Mouse (Mus musculus): ENCODE measurements around the gene Olfr1197.

Gene Olfr1197

GRCm38 (mm10) chr2:88732266-88732665 is at the start of gene Olfr1197:
Gene Olfr1197 (minus strand): TSS chr2:88732366.
- no peak for DNase-seq (ENCODE audit: low spot score)

- DNase-seq (ENCODE audit: low spot score): no peak
Observed at GRCm38 (mm10) chr2:88770388-88770787, 38.2 kb upstream of the Olfr1197 start, which contains the start of gene Olfr1200. Gene Olfr1200 (minus strand): TSS chr2:88770488.

GRCm38 (mm10) chr2:88760369-88760768 is 28.2 kb upstream of the Olfr1197 start, which contains the start of gene Olfr1199:
Gene Olfr1199 (minus strand): TSS chr2:88760469.
- no peak for DNase-seq (ENCODE audit: low spot score)

- DNase-seq (ENCODE audit: low spot score): no peak
Observed at GRCm38 (mm10) chr2:88751270-88751669, 19.1 kb upstream of the Olfr1197 start, which contains the start of gene Olfr1198. Gene Olfr1198 (minus strand): TSS chr2:88751370.

- DNase-seq (ENCODE audit: low spot score): no peak
Observed at GRCm38 (mm10) chr2:88743379-88743778, 11.2 kb upstream of the Olfr1197 start.

GRCm38 (mm10) chr2:88704497-88704896 is 27.7 kb downstream of the Olfr1197 start, which contains the start of gene Olfr1196:
Gene Olfr1196 (minus strand): TSS chr2:88704597.
- no peak for DNase-seq (ENCODE audit: low spot score)

GRCm38 (mm10) chr2:88689087-88689486 is 43.1 kb downstream of the Olfr1197 start, which contains the start of gene Olfr1195:
Gene Olfr1195 (minus strand): TSS chr2:88689187.
- no peak for DNase-seq (ENCODE audit: low spot score)
